In the genomic region with DNA sequence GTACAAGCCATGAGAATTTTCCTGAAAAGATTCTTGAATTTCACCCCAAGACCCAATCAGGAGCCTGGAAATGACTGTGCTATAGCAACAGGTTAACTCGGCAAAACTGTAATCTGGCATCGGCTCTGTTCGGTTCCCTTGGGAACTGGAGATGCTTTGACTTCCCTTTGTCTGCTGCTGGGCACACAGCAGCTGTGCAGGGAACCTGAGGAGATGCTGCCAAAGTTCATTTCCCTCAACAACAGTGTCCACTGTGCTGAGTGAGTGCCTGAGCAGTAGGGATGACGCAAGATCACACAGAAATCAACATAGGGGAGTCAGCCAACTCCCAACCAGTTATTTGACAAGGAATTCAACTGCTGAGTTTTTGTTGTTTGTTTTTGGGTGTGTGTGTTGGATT, we compare ENCODE assay signal across 11 mouse cellular contexts. TPM values are rescaled to one million over a fixed set of nuclear protein-coding genes. Genes with fewer than 3 reads are reported as not detected.
DNase-seq lines count a peak whose midpoint lies in the region; ATAC-seq lines count a peak whose summit lies in the region.
"Had no signal": no experiment of that assay in that cellular context is flagged by ENCODE, and none has a peak within 500 bp of the region (broad histone marks: within the 10 kb centered on the region; RNA-seq: fewer than 3 reads in every experiment).

No protein-coding gene starts in this region.

- H3K9ac ChIP-seq in midbrain, embryonic 15.5 days, result no peak overlapping the region
- H3K9ac ChIP-seq: embryonic facial prominence, embryonic 13.5 days had no signal

- ATAC-seq in frontal cortex, adult (ENCODE audit: low TSS enrichment), result peak; percentile 52; the same call in 1 of the 2 replicates
- peak; percentile 76; the same call in 1 of the 2 replicates for ATAC-seq in midbrain, embryonic 15.5 days (replicated peaks)
- ATAC-seq in inflammation-experienced regulatory T-cells, adult 6 months, result no peak
- ATAC-seq: activated CD4-positive, CD25-positive, alpha-beta regulatory T cell, adult 4 months had no signal

- no peak overlapping the region for H3K27ac ChIP-seq in embryonic facial prominence, embryonic 10.5 days (replicated peaks)
- H3K27ac ChIP-seq in midbrain, embryonic 15.5 days, result no peak overlapping the region
- H3K27ac ChIP-seq: embryonic facial prominence, embryonic 13.5 days; left cerebral cortex, adult 2 months had no signal

- peaks cover 10% of the 10 kb centered on the region for H3K4me1 ChIP-seq in embryonic facial prominence, embryonic 10.5 days
- H3K4me1 ChIP-seq in midbrain, embryonic 15.5 days, result peaks cover 4% of the 10 kb centered on the region; the same call in 1 of the 2 replicates

- H3K9me3 ChIP-seq in embryonic facial prominence, embryonic 10.5 days, result no peaks in the 10 kb centered on the region
- H3K9me3 ChIP-seq in midbrain, embryonic 15.5 days, result no peaks in the 10 kb centered on the region
- H3K9me3 ChIP-seq: embryonic facial prominence, embryonic 13.5 days had no signal

- intact Hi-C loops in left cerebral cortex, postnatal 4 days (cut with DNase I), result no loop called here

- 55% methylated on average over 4 of the region's 4 CpGs for WGBS in embryonic facial prominence, embryonic 10.5 days
- whole genome bisulfite sequencing in midbrain, embryonic 15.5 days, result 35% methylated on average over 4 of the region's 4 CpGs

- no peak overlapping the region for H3K4me3 ChIP-seq in embryonic facial prominence, embryonic 10.5 days
- no peak overlapping the region for H3K4me3 ChIP-seq in midbrain, embryonic 15.5 days
- H3K4me3 ChIP-seq: embryonic facial prominence, embryonic 13.5 days; left cerebral cortex, adult 2 months had no signal

- H3K36me3 ChIP-seq in embryonic facial prominence, embryonic 10.5 days (replicated peaks), result no peaks in the 10 kb centered on the region
- H3K36me3 ChIP-seq in midbrain, embryonic 15.5 days (replicated peaks), result no peaks in the 10 kb centered on the region
- H3K36me3 ChIP-seq: embryonic facial prominence, embryonic 13.5 days had no signal

- no peaks in the 10 kb centered on the region for H3K27me3 ChIP-seq in embryonic facial prominence, embryonic 10.5 days (replicated peaks; ENCODE audit: low read depth, poor library complexity, severe bottlenecking)
- H3K27me3 ChIP-seq in midbrain, embryonic 15.5 days (replicated peaks), result no peaks in the 10 kb centered on the region
- H3K27me3 ChIP-seq: embryonic facial prominence, embryonic 13.5 days had no signal

- DNase-seq in frontal cortex, postnatal 14 days (ENCODE audit: low spot score in 2 of 2), result no peak
- peak; percentile 68 for DNase-seq in left cerebral cortex, postnatal 4 days
- no peak for DNase-seq in left cerebral cortex, adult 18-20 months (ENCODE audit: low spot score in 2 of 2)
- DNase-seq in embryonic facial prominence, embryonic 10.5 days (ENCODE audit: low spot score), result peak; percentile 33
- DNase-seq in testis, postnatal 14 days (ENCODE audit: low spot score), result no peak

- H3K4me2 ChIP-seq in midbrain, embryonic 15.5 days, result no peak overlapping the region
- H3K4me2 ChIP-seq: embryonic facial prominence, embryonic 13.5 days had no signal

RNA-seq across cellular contexts. Expression of a gene that starts 3.8 kb away (rescaled TPM):
- total RNA-seq in left cerebral cortex, postnatal 4 days (2021), result under 1 TPM; 0.08 TPM
- under 1 TPM; 0.12 to 0.14 TPM for total RNA-seq in left cerebral cortex, adult 18-20 months (2021)
- polyA plus RNA-seq in embryonic facial prominence, embryonic 10.5 days (2016; fragmentation: Nextera tagmentation; extraction: Ambion mirVana), result 0.72 and 1.0 TPM in 2 replicates
- polyA plus RNA-seq in midbrain, embryonic 15.5 days (2015; fragmentation: Nextera tagmentation; extraction: Ambion mirVana), result 0.08 and 0.37 TPM in 2 replicates
- 1 to 10 TPM in 1 of 3 experiments, under 1 TPM in 1, not detected in 1; 0.55 to 1.5 TPM for polyA plus RNA-seq in inflammation-experienced regulatory T-cells, adult 6 months (2017; shearing (Covaris generic))

RNA-seq across cellular contexts. Expression of a gene that starts 50.8 kb away (rescaled TPM):
- total RNA-seq in left cerebral cortex, postnatal 4 days (2021), result 10 to 100 TPM; 10.2 to 10.4 TPM
- 1 to 10 TPM; 6.6 to 8.0 TPM for total RNA-seq in left cerebral cortex, adult 18-20 months (2021)
- 15.1 and 16.8 TPM in 2 replicates for polyA plus RNA-seq in embryonic facial prominence, embryonic 10.5 days (2016; fragmentation: Nextera tagmentation; extraction: Ambion mirVana)
- 5.9 TPM in 2 replicates for polyA plus RNA-seq in midbrain, embryonic 15.5 days (2015; fragmentation: Nextera tagmentation; extraction: Ambion mirVana)
- 10 to 100 TPM; 25.0 to 41.7 (median 39.5) TPM for polyA plus RNA-seq in inflammation-experienced regulatory T-cells, adult 6 months (2017; shearing (Covaris generic))

Comparison
In these comparisons a context has a peak if more than half of its experiments do, and no peak if none do; other contexts are left out.
1. DNase-seq: peak in left cerebral cortex, postnatal 4 days (single experiment) and embryonic facial prominence, embryonic 10.5 days (single experiment); none in frontal cortex, postnatal 14 days (0 of 2), left cerebral cortex, adult 18-20 months (0 of 2) and testis, postnatal 14 days (single experiment).